Mouse (Mus musculus): ENCODE measurements around the gene Ddx41.
"Not testable (repeated sequence)": the region's sequence is repeated elsewhere in the genome, so short reads cannot be mapped to it uniquely, and the experiment has no call there.

Ddx41 gene

GRCm38 (mm10) chr13:55536194-55537175 lies at the start of gene Ddx41:
Gene Ddx41 (minus strand): TSS chr13:55536658.
- peak; percentile 99 for DNase-seq (ENCODE audit: low read depth, low spot score)

GRCm38 (mm10) chr13:55578086-55578485 lies 41.6 kb upstream of the Ddx41 start:
- DNase-seq (ENCODE audit: low read depth, low spot score), result no peak

- not testable (repeated sequence) for DNase-seq (ENCODE audit: low read depth, low spot score)
Observed at GRCm38 (mm10) chr13:55576872-55577271, 40.4 kb upstream of the Ddx41 start.

GRCm38 (mm10) chr13:55575932-55576331 lies 39.5 kb upstream of the Ddx41 start:
- DNase-seq (ENCODE audit: low read depth, low spot score), result no peak

- DNase-seq (ENCODE audit: low read depth, low spot score), result no peak
Observed at GRCm38 (mm10) chr13:55574321-55574720, 37.9 kb upstream of the Ddx41 start.

GRCm38 (mm10) chr13:55573432-55573831 lies 37.0 kb upstream of the Ddx41 start, which contains the start of gene Tmed9:
Gene Tmed9 (plus strand): TSS chr13:55573732.
- no peak for DNase-seq (ENCODE audit: low read depth, low spot score)

GRCm38 (mm10) chr13:55571977-55572376 lies 35.5 kb upstream of the Ddx41 start:
- DNase-seq (ENCODE audit: low read depth, low spot score), result no peak

GRCm38 (mm10) chr13:55571027-55571751 lies 34.7 kb upstream of the Ddx41 start, which contains the start of gene Fam193b:
Gene Fam193b (minus strand): TSS chr13:55571120.
- peak; percentile 79 for DNase-seq (ENCODE audit: low read depth, low spot score)

- no peak for DNase-seq (ENCODE audit: low read depth, low spot score)
Observed at GRCm38 (mm10) chr13:55570286-55570973, 34.0 kb upstream of the Ddx41 start.

- DNase-seq (ENCODE audit: low read depth, low spot score), result no peak
Observed at GRCm38 (mm10) chr13:55569726-55570285, 33.3 kb upstream of the Ddx41 start.

- not testable (repeated sequence) for DNase-seq (ENCODE audit: low read depth, low spot score)
Observed at GRCm38 (mm10) chr13:55568524-55568923, 32.1 kb upstream of the Ddx41 start.

- no peak for DNase-seq (ENCODE audit: low read depth, low spot score)
Observed at GRCm38 (mm10) chr13:55567949-55568348, 31.5 kb upstream of the Ddx41 start.

GRCm38 (mm10) chr13:55567001-55567400 lies 30.5 kb upstream of the Ddx41 start:
- no peak for DNase-seq (ENCODE audit: low read depth, low spot score)

GRCm38 (mm10) chr13:55563266-55563879 lies 26.9 kb upstream of the Ddx41 start:
- DNase-seq (ENCODE audit: low read depth, low spot score), result no peak

GRCm38 (mm10) chr13:55557499-55557898 lies 21.0 kb upstream of the Ddx41 start:
- DNase-seq (ENCODE audit: low read depth, low spot score), result no peak

- no peak for DNase-seq (ENCODE audit: low read depth, low spot score)
Observed at GRCm38 (mm10) chr13:55555921-55556320, 19.5 kb upstream of the Ddx41 start.

GRCm38 (mm10) chr13:55549061-55549460 lies 12.6 kb upstream of the Ddx41 start:
- DNase-seq (ENCODE audit: low read depth, low spot score), result no peak

- DNase-seq (ENCODE audit: low read depth, low spot score), result no peak
Observed at GRCm38 (mm10) chr13:55548426-55548825, 12.0 kb upstream of the Ddx41 start.

GRCm38 (mm10) chr13:55547916-55548315 lies 11.5 kb upstream of the Ddx41 start:
- DNase-seq (ENCODE audit: low read depth, low spot score), result no peak

- DNase-seq (ENCODE audit: low read depth, low spot score), result no peak
Observed at GRCm38 (mm10) chr13:55544792-55545191, 8.3 kb upstream of the Ddx41 start.

- no peak for DNase-seq (ENCODE audit: low read depth, low spot score)
Observed at GRCm38 (mm10) chr13:55543447-55543846, 7.0 kb upstream of the Ddx41 start.
